Mouse (Mus musculus) cerebellum, postnatal 36 days (tissue): Measurements from ENCODE around the gene Acsl4.

Experiments used
- DNase-seq, 2 experiments: peaks; one replicate each; pipeline ENCODE4 v3.0.0; 2021 to 2022; ENCODE audit warnings: mixed read lengths in 2 of 2

The Acsl4 gene

GRCm38 (mm10) chrX:142390247-142390908, at the start of gene Acsl4:
Gene Acsl4 (minus strand): TSS chrX:142390535.
- DNase-seq: peak; percentile 75 to 86

- DNase-seq: no peak
Observed at GRCm38 (mm10) chrX:142437971-142438504, 47.7 kb upstream of the Acsl4 start.

- no peak for DNase-seq
Observed at GRCm38 (mm10) chrX:142432846-142433245, 42.5 kb upstream of the Acsl4 start.

GRCm38 (mm10) chrX:142427111-142427510, 36.8 kb upstream of the Acsl4 start:
- DNase-seq: no peak

- no peak for DNase-seq
Observed at GRCm38 (mm10) chrX:142426628-142427027, 36.3 kb upstream of the Acsl4 start.

GRCm38 (mm10) chrX:142413884-142414283, 23.5 kb upstream of the Acsl4 start:
- no peak for DNase-seq

- no peak for DNase-seq
Observed at GRCm38 (mm10) chrX:142410060-142410459, 19.7 kb upstream of the Acsl4 start.

GRCm38 (mm10) chrX:142409338-142409737, 19.0 kb upstream of the Acsl4 start:
- no peak for DNase-seq

- DNase-seq: no peak
Observed at GRCm38 (mm10) chrX:142403114-142403513, 12.8 kb upstream of the Acsl4 start.

GRCm38 (mm10) chrX:142398621-142399020, 8.3 kb upstream of the Acsl4 start:
- DNase-seq: no peak

- no peak for DNase-seq
Observed at GRCm38 (mm10) chrX:142390909-142391265, 552 bp upstream of the Acsl4 start.

GRCm38 (mm10) chrX:142389581-142390159, 665 bp downstream of the Acsl4 start:
- DNase-seq: peak; percentile 6 to 10

GRCm38 (mm10) chrX:142388141-142388540, 2.2 kb downstream of the Acsl4 start:
- no peak for DNase-seq

- DNase-seq: no peak
Observed at GRCm38 (mm10) chrX:142387634-142388033, 2.7 kb downstream of the Acsl4 start.

- no peak for DNase-seq
Observed at GRCm38 (mm10) chrX:142384918-142385317, 5.4 kb downstream of the Acsl4 start.

- DNase-seq: no peak
Observed at GRCm38 (mm10) chrX:142379894-142380293, 10.4 kb downstream of the Acsl4 start.

GRCm38 (mm10) chrX:142378048-142378447, 12.3 kb downstream of the Acsl4 start:
- no peak for DNase-seq

- no peak for DNase-seq
Observed at GRCm38 (mm10) chrX:142377358-142377757, 13.0 kb downstream of the Acsl4 start.

GRCm38 (mm10) chrX:142376747-142377146, 13.6 kb downstream of the Acsl4 start:
- no peak for DNase-seq

GRCm38 (mm10) chrX:142375519-142375918, 14.8 kb downstream of the Acsl4 start:
- no peak for DNase-seq

GRCm38 (mm10) chrX:142372393-142372792, 17.9 kb downstream of the Acsl4 start:
- peak; percentile 32 to 53 for DNase-seq

- no peak for DNase-seq
Observed at GRCm38 (mm10) chrX:142369935-142370334, 20.4 kb downstream of the Acsl4 start.

GRCm38 (mm10) chrX:142363882-142364281, 26.5 kb downstream of the Acsl4 start:
- DNase-seq: no peak

- DNase-seq: no peak
Observed at GRCm38 (mm10) chrX:142359031-142359430, 31.3 kb downstream of the Acsl4 start.

- no peak for DNase-seq
Observed at GRCm38 (mm10) chrX:142358427-142358826, 31.9 kb downstream of the Acsl4 start.
